Mouse (Mus musculus) liver, postnatal 0 days (tissue): ENCODE measurements around the gene Vipr1.

Experiments used
- CTCF ChIP-seq: sonication (generic); IDR thresholded peaks from 2 replicates; pipeline ENCODE4 v1.5.1; 2016; ENCODE audit warnings: antibody characterized with exemption, low read depth
- EP300 ChIP-seq: IDR thresholded peaks from 2 replicates; pipeline ENCODE4 v1.6.1; 2016; ENCODE audit warnings: antibody characterized with exemption, low read depth, mild to moderate bottlenecking

DNA sequence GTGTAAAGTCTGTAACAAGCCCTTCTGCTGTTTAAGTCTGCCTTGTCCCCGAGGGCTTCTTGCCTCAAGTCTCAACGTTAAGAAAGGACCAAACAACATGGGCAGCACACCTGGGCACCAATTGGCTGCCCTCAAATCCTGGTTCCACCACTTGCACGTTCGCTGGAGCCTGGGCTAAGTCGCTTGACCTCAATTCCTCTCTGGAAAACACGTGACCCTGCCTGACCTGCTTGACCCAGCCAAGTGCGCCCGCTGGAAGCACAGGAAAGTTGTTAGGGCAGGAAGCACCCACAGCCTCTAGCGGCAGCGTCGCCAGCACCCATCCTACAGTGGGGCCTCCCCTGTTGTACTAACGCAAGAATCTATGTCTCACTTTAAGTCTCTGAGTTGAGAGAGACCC lies 52.2 kb downstream of the Vipr1 start:
- TF ChIP-seq CTCF, result no peak
- no peak for TF ChIP-seq EP300
